Mouse (Mus musculus): ENCODE results near the gene Arg1.

GRCm38 (mm10) chr10:24958280-24959042, 31.2 kb upstream of the Arg1 start:
- TF ChIP-seq ZC3H11A (IDR thresholded peaks at IDR 0.05; ENCODE audit: borderline replicate concordance, low read depth, low read length) (no peak), HCFC1 (IDR thresholded peaks at IDR 0.05; ENCODE audit: borderline replicate concordance, insufficient read depth, low read length) (no peak), CHD2 (IDR thresholded peaks at IDR 0.05; ENCODE audit: low read depth, low read length) (no peak), MAFK (IDR thresholded peaks at IDR 0.05; ENCODE audit: insufficient read depth, low read depth, low read length) (no peak), ZNF384 (IDR thresholded peaks at IDR 0.05; ENCODE audit: low read depth, low read length) (no peak)

Measured in ES-E14 (cell line).